Mouse (Mus musculus) CD4-positive helper T cell, adult 2 months (primary cell): Measurements from ENCODE around the gene Ceacam19.

Experiments used
- DNase-seq: peaks from one replicate; pipeline ENCODE4 v3.0.0-alpha.2; 2012; ENCODE audit warnings: low read depth, missing footprints, low spot score

Gene Ceacam19

DNA sequence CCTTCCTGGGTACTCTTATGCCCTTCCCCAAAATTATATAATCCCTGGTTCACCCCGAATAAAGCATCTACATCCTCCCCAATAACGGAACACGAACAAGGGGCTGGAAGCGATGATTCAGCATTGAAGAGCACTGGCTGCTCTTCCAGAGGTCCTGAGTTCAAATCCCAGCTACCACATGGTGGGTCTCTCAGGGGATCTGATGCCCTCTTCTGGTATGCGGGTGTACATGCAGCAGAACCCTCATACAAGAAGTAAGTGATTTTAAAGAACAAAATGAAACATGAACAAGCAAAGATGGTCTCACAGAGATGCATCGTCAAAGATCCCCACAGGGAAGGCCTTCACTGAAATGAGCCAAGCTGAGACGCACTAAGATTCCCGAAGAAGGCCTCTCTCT, 7.0 kb downstream of the Ceacam19 start:
- DNase-seq: no peak

DNA sequence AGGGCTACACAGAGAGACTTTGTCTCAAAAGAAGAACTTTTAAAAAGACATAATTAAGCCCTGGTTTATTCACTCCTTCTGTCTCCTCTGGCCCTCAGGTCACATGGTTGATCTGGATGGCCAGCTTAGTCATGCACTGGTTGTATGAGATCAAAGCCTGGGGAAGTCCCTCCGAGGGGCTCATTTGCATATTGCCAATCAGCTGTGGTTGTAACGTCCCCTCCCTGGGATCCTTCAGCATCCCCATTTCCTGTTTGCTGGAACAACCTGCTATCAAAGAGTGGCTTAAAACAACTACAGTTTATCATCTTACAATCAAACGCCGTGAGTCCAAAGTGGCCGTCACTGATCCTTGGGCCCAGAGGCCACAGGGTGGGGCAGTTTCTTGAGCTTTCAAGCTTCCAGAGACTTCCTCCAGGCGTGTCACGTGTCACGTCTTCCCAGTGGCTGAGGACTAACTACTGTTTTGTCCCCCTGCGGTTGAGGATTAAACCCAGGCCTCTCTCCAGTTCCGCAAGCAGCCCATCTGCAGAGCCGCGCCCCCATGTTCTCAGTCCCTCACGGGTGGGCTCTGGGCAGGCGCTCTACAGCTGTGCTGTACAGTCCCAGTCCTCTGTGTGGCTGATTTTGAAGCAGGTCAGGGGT, 10.9 kb downstream of the Ceacam19 start:
- DNase-seq: peak; percentile 67

DNA sequence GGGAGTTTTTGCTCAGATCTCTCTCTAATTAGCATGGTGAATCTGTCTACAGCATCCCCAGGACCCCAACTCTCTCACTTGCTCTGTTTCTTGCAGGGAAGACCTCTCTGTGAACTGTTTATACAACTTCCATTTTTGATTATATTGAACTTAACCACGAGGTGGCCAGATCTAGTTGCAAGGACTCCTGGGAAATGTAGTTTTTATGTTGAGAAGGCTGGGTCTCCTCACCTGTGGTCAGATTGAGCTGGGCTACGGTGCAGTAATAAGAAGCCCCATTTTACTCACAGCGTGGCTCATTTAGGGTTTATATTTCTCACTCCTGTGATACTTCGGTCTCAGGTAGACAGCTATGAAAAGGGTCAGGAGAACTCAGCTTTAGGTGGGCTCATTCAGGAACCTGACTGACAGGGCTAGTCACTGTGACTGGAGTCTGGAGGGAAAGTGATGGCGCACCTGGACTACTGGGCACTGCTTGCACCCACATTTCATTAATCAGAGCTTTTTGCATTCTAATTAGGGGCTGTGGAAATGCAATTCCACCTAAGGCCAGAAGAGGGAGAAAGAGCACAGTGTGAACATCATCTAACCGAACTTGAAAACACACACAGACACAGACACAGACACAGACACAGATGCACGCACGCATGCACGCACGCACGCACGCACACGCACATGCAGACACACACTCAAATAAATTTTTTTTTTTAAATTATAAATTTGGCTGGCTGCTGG, 11.7 kb downstream of the Ceacam19 start:
- peak; percentile 73 for DNase-seq

DNA sequence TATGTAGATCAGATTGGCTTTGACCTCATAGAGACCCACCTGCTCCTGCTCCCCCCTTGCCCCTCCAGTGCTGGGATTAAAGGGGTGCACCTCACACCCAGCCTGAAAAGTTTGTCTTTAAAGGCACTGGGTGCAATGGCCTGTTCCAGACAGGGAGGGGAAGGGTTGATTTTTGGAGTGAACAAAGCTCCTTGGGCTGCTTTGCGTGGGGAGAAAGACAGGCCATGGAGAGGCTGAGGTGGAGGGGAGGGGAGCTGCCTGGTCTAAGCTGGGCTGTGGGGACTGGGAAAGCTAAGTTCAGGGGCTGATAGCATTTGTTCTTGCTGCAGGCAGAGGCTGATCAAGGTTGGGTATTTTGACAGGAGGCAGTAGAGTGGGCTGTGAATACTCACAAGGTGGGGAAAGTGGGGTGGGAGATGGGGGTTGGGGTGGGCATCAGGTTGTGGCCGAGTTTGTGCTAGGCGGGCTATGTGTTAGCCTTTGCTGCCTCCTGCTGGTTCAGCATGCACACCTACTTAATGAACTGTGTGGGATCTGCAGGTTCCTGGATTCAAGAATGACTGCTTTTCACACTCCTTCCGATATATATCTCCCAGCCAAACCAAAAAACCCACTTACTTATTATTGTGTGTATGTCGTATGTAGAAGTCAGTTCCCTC, 15.7 kb downstream of the Ceacam19 start:
- peak; percentile 51 for DNase-seq

DNA sequence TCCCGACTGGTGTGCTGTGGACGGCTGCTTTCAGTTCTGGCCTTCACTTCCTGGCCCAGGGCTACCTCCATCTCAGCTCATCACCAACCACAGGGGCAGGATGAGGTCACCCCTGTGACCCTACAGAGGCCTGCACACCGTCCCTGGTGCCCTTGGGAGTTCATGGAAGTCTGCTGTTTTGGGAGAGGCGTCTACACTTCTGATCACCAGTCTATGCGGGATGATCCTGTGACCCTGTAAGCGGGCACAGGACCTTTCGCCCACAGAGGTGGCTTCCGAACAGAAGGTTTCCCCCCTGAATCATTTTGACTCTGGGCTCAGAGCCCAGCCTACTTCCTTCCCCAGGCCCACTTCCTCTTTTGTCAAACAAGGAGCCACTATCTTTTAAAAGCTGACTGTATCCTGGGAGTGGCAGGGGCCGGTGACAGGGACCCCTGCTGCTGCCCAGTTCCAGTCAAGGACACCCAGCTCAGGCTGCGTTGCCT, 16.6 kb downstream of the Ceacam19 start:
- peak; percentile 46 for DNase-seq

DNA sequence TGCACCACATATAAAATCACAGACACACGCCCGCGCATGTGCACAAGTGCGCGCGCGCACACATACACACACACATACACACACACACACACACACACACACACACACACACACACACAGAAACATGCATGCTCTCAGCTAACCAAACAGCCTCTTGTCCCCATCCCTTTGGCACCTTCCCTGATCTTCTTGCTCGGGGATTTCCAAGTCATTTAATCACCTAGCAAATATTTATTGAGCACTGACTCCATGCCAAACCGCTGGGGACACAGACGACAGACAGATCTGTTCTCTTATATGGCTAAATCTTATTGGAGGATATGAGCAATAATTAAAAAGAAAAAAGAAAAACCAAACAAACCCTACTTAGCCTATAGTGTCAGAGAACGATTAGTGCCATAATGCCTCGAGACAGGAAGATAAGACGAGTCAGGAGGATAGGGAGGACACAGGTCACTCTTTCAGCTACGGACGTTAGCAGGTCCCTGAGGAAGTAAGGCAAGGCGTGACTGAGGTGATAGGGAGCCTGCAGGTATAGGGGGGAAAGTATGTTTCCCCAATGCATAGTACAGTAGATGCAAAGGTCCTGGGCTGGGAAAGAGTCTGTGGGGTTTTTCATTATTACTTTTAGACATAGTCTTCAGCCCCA, 19.9 kb downstream of the Ceacam19 start:
- no peak for DNase-seq

DNA sequence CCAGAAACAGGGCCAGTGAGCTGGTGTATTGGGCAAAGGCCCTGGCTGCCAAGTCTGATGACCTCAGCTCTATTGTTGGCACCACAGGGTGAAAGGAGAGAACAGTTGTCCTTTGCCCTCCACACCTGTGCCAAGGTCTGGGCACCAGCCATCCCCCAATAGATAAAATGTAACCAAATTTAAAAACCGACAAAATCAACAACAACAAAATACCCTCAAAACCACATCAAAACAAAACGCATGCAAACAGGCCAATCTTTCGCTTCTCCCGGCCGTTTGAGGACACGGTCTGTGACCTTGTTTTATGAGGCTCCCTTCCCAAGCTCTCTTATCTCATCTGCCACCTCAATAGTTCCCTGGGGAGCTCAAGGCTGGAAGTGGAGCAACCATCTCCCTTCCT, 21.3 kb downstream of the Ceacam19 start:
- no peak for DNase-seq

DNA sequence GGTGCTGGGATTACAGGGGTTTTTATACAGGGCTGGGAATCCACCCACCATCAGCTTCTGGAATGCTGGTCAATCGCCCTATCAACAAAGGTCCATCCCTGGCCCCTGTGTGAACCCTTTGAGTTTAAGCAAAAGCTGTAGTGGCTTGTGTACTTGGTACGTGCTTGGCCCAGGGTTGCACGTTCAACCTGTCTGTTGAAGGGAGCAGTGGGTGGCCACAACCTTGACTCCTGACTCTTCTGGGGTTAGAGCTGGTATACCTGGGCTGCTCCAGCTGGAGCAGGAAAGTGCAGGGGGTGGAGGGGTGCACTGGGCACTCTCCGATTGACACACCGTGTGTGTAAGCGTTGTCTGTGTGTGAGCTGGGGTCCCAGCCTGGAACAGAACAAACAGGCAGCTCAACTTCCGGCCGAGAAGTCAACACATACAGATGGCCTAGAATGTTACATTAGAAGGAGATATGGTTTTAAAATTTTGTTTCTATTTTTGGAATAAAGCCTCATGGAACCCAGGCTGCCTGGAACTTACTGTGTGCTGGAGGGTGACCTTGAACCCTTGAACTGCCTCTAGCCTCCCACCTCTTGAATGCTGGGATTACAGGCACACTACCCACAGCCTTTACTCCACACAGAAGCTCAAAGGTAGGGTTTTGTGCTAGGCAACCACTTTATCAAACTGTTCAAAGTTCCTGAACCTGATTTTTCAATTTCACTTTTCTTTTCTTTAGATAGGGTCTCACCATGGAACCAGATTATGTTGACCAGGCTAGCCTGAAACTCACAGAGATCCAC, 22.3 kb downstream of the Ceacam19 start:
- DNase-seq: no peak

DNA sequence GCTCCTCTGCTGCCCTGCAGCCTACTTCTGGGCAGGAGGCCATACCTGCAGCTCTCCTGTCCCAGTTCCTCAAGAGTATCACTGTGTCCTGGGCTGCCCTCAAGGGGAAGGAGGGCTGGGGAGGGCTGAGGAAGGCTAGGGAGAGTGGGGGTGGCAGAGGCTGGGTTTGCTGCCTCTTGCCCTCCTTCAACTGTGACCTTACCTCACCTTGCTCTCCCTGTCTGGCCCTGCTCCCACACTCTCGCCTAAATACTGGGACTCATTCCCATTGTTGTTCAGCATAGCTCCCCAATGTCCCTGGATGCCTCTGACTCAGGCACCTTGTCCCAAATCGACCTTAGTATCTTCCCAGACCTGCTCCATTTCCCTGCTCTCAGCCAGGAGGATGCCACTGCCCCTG, 23.5 kb downstream of the Ceacam19 start:
- no peak for DNase-seq

DNA sequence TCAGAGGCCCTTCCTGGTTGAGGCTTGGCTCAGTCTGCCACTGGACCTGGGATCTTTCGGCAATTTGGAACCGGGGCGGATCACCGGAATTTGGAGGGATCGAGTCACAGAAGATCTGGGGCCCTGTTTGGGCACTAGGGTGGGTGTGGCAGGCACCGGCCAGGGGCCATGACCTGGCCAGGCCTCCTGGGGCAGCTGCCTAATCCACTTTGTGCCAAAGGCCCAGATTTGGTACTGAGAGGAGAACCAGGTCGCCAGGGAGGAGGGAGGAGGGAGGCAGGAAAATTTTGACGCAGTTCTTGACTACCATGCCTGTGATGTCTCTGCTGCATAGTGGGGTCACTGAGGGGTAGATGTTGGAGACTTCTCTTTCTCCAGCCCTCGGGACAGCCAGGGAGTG, 26.6 kb downstream of the Ceacam19 start, which contains the start of gene Ceacam16:
TSS of gene Ceacam16 (minus strand) at position 101 of the 400 bp plus-strand sequence.
- DNase-seq: no peak

DNA sequence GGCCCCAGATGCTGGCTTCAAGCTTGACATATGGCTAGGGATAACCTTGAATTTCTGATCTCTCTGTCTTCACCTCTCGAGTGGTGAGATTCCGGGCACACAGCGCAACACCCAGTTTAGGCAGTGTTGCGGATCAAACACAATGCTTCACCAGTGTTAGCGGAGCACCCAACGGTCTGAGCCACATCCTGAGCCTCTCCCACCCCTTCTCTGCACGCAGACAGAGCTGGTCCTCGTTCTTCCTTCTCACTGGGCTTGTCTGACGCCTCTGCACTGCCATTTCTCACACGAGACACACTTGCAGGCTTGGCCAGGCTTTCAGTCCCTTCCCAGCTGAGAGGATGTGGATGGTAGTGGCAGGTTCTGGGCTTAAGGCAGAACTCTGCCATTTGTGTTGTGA, 28.0 kb downstream of the Ceacam19 start:
- peak; percentile 41 for DNase-seq

DNA sequence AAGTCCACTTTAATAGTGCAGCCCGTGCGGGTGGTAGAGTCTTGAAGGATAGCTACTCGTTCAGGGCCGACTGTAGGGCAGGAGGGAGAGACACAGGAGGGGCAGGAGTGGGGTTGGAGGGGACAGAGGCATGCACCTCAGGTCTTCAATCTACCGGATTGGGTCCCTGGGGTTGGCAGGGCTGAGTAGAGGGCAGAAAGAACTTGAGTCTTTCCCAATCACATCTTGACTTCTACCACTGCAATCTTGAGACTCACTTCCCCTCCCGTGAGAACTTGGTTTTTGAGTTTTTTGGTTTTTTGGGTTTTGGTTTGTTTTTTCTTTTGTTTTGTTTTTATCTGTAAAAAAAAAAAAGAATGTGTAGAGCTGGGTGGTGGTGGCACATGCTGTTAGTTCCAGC, 31.5 kb downstream of the Ceacam19 start:
- DNase-seq: no peak

DNA sequence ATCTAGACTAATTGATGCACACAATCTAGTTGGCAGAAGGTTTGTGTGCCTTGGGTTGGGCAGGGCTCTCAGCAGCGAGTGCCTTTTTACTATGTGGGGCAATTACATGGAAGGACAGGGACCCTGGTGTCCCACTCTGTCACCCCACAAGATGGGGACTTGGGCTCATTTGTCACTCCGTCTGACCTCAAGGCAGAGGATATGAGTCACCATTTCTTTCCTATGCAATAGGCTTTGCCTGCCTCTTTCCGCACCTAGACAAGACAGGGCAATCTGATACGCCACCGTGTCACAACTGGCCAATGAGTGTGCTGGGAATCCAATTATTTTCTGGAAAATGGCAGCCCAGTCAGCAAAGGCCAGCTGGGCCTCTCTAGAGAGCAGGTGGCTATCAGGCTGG, 32.1 kb downstream of the Ceacam19 start:
- peak; percentile 51 for DNase-seq

DNA sequence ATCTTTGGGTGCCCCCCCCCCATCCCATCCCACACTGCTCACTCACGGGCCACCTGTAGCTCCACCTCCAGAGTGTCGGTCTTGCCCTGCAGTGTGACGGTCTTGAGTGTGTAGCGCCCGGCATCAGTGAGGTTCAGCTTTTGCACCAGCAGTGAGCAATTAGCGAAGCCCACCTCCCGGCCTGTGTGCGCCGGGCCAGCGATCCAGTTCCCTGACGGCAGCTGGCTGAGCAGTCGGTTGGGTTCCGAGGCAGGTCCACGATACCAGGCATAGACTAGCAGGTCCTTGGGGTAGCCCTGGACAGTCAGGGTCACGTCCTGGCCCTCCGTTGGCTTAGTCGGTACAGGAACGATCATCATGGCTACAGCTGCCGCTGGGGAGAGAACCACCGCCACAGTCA, 34.2 kb downstream of the Ceacam19 start:
- no peak for DNase-seq

DNA sequence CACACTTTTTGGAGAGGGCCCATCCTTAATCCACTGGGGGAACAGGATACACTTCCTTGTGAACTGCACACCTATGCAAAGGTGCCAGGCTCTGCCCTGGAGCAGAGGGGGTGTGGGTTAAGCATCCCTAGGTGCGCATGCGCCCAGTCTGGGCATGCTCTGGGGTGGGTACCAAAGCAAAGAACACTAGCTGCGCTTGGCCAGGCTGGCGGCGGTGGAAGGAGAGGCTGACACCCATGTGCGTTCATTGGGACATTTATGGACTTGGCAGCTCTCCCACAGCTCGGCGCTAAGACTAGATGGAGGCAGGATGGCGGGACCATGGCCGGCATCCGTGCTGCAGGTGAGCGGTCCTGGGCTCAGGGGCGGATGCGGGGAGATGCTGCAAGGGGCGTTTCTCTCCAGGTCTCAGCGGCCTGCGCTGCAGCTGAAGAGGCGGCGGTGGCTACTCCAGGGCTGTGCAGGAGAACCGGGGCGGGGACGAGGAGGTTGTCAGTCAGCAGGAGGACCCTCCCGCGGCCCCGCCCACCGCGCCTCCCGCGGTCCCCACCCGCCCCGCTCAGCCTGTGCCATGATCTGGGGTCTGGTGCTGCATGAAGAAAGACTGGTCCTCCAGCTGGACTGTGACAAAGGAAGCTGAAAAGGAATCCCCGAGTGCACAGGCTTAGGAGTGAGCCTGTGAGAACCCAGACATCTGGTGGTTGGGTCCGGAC, 35.8 kb downstream of the Ceacam19 start, which contains the start of gene Gm19345:
TSS of gene Gm19345 (plus strand) at position 146 of the 713 bp plus-strand sequence.
- DNase-seq: peak; percentile 33

DNA sequence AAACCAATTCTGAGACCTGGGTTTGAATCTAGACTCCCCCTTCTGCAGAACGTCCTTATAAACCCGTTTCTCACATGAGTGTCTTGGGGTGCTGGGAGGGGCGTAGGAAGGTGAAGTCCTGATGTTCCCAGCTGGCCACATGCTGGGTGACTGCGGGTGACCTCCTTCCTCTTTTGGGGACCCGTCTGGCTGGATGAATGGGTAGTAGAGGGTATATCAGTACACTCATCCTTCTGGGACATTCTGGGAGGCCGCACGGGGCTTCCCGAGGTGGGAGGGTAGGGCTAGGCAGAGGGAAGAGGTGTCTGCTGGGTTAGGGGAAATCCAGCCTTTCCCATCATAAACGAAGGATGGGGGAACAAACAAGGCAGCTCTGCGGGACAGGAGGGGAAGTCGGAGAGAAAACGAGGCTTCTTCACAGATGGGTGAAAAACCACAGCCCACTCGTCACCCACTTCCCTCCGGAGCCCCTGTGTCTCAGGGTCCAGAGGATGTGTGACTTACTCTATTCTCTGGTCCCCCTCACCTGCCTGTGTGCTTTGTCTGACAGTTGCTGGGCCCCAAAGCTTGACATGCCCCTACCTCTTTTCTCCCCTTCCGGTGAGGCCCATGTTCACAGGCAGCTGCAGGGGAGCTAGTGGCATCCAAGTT, 43.1 kb downstream of the Ceacam19 start:
- DNase-seq: peak; percentile 34

DNA sequence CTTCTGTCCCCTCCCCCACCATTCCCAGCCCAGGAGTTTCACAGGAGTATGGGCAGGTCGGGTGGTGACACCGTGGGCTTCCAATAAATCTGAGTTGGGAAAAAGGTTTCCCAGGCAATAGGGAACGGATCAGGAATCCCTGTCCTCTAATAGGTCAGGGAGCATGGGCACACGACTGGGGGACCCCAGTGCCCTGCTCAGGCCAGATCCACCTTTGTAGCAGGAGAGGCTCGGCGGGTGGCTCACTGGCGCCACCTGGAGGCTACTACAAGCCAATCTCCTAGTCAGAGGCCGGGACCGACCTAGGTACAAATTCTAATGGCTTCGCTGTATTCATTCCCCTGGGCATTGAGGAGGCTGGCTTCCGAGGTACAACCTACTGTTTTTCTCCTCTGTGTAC, 44.2 kb downstream of the Ceacam19 start:
- DNase-seq: peak; percentile 69

DNA sequence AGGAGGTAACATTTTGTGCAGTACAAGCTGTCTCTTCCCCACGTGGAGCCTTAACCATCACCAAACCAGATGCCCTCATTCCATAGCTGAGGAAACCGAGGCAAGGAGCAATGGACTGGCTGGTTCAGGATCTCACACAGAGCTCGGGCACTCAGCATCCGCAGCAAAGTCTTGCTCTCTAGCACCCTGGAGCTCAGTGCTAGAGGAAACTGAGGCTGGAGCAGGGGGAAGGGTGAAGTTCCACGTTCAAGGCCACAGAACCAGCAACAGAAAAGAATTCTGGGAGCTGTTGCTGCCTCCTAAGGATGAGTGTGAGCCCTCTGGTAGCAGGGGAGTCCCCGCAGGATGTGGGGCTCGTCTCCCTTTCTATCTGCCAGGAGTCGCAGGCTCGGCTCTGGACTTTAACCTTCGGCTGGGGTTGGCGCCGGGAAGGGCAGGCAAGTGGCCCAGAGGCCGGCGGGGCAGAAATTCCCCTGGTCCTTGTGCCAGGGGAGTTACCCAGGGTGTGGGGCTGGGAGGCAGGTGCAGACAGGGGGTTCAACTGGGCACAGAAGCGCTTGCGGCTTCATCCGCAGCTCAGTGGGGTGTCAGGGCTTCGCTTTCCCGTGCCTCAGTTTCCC, 44.8 kb downstream of the Ceacam19 start:
- DNase-seq: no peak

DNA sequence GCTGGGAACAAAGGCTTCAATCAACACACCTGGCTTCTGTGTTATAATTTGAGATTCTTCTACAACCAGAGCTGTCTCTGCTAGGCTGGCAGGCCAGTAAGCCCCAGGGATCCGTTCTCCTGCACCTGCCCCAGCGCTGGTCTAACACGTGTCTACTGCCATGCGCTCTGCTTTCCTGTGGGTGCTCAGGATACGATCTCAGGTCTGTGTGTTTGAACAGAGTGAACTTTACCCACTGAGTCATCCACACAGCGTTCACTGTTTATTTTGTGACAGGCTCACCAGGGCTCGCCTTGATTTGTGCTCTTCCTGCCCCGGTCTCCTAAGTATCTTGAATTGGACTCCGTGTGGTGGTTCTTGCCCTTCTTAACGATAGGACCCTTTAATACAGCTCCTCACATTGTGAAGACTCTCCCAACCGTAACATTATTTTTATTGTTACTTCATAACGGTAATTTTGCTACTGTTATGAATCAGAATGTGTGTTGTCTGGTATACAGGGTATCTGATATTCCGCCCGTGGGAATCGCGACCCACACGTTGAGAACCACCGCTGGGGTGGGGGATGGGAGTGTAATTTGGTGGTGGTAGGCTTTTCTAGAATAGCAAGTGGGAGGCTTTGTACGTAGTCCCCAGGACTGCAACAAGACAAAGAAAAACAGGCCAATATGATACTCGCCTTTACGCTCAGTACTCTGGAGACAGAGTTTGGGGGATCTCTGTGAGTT, 45.9 kb downstream of the Ceacam19 start:
- peak; percentile 31 for DNase-seq
